Mouse (Mus musculus): Measurements from ENCODE around the gene Incenp.

- no peak for TF ChIP-seq POLR2A (IDR thresholded peaks at IDR 0.05; ENCODE audit: low read depth, low read length)
- no peak for TF ChIP-seq CTCF (IDR thresholded peaks at IDR 0.05; ENCODE audit: borderline replicate concordance, insufficient read depth, low read length)
Observed at GRCm38 (mm10) chr19:9922228-9922627, 22.9 kb upstream of the Incenp start.

All from embryonic fibroblast, embryonic 13.5 days (primary cell).